Mouse (Mus musculus) CD4-positive helper T cell, adult 2 months (primary cell): ENCODE measurements around the gene Mapk1ip1l.

Source experiments
- DNase-seq: peaks from one replicate; pipeline ENCODE4 v3.0.0-alpha.2; 2012; ENCODE audit warnings: low read depth, missing footprints, low spot score

Gene Mapk1ip1l

DNA sequence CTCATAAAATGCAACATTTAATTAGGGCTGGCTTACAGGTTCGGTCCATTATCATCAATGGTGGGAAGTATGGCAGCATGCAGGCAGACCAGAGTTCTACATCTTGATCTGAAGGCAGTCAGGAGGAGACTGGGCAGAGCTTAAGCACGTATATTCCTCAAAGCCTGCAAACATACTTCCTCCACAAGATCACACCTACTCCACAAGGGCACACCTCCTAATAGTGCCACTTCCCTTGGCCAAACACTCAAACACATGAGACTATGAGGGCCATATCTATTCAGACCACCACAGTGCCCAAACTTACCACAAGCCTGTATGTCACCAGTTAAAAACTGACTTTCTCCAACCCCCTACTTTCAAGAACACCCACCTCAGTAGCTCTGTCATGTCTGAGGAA is 63.4 kb downstream of the Mapk1ip1l start:
- peak; percentile 43 for DNase-seq

DNA sequence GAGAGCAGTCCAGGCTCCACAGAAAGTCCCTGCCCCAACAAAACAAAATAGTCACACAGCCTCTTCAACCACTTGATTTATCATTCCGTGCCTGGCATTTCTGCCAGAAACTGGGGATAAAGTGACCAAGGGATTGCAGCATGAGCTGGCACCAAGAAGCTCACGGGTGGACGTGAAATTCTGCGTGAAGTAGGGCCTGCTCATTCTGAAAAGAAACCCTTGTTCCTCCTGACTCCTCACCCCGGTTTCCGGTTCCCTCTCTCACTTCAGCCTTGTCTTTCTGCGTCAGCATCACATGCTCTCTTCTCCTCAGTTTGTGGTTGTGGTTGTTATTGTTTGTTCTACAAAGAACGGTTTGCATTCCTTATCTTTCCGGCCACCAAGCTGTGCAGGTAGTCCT is 63.8 kb downstream of the Mapk1ip1l start:
- peak; percentile 66 for DNase-seq

DNA sequence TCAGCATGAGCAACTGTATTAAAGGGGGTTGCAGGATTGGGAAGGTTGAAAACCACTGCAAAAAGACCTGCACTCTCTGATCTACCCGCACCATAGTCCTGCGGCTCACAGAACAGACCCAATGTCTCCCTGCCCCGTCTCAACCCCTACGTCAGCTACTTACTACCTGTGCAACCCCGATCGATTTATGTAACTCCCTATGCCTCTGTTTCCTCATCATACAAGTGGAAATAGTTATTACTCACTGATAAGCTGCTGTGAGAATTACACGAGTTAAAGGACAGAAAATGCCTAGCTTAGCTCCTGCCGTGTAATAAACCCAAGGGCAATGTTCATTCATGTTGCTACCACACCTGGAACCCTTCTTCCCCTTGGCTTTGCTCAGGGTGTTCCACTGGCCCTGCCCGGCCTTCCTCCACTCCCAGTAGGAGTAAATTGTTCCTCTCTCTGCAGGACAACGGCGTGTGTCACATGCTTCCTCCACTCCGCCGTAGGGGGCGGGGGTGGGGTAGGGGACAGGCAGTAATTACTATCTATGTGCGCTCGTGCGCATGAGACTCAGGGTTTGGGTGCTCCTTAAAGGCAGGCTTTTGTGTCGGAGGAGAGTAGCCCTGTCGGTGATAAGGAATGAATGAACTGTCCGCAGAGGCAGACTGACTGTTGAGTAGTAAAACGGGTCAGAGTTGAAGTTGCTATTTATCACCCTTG is 66.8 kb downstream of the Mapk1ip1l start:
- no peak for DNase-seq

DNA sequence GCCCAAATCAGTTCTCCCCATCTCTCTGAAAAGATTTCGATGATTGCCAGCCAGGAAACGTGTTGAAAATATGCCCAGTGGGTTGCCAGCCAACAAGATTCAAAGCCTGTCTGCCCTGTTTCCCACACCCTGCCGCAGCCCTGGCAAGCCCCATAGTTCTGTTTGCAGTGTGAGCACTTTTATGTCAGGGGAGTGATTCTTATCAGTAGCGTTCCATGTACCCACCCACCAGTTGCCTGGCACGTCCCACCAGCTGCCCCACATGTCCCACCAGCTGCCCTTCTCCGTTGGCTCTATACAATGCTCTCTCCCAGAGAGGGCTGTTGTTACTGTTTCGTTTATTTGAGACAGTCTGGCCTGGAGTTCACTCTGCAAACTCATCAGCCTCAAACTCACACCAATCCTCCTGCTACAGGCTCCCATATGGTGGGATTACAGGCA is 68.8 kb downstream of the Mapk1ip1l start:
- DNase-seq: peak; percentile 50

DNA sequence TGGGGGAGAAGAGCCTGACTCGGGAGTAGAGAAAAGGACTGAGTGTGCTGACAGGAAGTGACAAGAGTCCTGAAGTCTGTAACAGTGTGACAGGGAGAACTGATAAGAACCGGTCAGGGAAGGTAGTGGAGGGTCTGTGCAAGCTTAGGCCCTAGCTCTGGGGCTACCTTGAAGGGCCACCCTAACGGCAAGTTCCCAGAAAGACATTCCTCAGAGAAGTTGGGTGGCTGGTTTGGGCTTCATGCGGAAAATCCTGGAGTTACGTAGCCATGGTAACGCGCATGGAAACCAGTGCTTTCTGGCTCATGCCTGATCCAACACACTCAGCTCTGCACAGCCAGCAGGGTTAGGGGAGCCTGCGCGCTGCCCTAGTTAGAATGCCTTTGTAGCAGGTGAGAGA is 69.4 kb downstream of the Mapk1ip1l start, which contains the start of gene Lgals3:
Lgals3 (plus strand) TSS at position 291 of the 400 bp plus-strand sequence.
- DNase-seq: no peak

DNA sequence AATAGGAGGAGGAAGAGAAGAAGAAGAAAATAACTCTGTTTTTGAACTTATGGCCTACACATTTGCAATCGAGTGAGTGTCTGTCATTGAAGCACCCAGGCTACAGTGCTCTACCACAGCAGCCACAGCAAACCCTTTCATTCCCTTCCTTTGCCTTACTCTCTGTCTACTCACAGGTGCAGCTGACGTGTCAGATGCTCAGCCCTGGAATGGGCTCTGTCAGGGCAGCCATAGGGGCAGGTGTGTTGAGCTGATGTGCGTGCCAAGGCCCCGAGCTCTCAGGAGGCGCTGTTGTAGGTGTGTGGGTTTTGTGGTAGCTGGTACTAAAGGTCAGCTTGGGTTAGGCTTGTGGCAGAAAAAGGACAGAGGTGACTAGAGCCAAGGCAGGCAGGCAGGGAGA is 71.7 kb downstream of the Mapk1ip1l start:
- no peak for DNase-seq

DNA sequence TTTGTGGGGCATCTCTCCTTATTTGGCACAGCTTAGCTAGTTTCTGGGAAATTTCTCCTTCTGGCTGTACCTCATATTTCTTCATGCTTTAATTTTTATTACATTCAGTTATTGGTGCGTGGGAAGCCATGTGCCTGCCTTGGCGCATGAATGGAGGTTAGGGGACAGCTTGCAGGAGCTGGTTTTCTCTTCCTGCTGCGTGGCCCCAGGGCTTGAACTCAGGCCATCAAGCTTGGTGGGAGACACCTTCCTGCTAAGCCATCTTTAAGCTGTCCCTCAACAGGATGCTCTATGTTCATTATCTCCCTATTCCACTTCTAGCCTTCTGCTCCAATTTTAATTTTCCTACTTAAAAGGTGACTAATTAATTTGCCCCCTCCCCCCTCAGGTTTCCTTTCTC is 72.7 kb downstream of the Mapk1ip1l start:
- DNase-seq: no peak

DNA sequence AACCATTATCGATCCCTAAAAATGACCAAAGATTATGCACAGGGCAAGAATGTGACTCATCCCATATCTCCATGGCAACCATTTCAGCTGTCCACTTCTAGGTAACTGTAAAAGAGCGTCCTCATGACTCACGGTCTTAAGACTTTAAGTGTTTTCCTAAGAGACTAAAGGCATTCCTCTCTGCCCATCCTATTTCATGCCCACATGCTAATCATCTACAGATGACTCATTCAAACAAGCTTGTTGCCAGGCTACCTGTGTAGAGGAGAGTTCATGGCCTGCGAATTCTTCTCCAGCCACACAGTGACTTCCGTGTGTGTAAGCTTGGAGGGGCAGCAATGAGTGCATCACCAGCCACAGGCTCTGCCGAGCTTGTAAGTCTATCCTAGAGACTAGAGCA is 73.6 kb downstream of the Mapk1ip1l start:
- DNase-seq: no peak
